Mouse (Mus musculus) bone marrow, adult 2 months (tissue): ENCODE data around the gene Atp6ap1.

Experiments used
- CTCF ChIP-seq: fragments of 200-500 bp; IDR thresholded peaks from 2 replicates; pipeline ENCODE4 v1.5.1; 2011; ENCODE audit warnings: low read length, control low read depth; ENCODE audit not compliant: control insufficient read depth, insufficient read depth
- POLR2A ChIP-seq: fragments of 200-500 bp; IDR thresholded peaks from 2 replicates; pipeline ENCODE4 v1.6.1; 2011; ENCODE audit warnings: low read depth, mild to moderate bottlenecking, control low read depth, low read length, borderline replicate concordance; ENCODE audit not compliant: control insufficient read depth

- no peak for TF ChIP-seq CTCF
- peak; percentile 56; the same call in 1 of the 2 replicates for TF ChIP-seq POLR2A
Observed at GRCm38 (mm10) chrX:74312540-74313464, 15.9 kb downstream of the Atp6ap1 start, which contains the start of gene Fam50a.
